ENCODE assay signal across 22 mouse cellular contexts in the genomic region with DNA sequence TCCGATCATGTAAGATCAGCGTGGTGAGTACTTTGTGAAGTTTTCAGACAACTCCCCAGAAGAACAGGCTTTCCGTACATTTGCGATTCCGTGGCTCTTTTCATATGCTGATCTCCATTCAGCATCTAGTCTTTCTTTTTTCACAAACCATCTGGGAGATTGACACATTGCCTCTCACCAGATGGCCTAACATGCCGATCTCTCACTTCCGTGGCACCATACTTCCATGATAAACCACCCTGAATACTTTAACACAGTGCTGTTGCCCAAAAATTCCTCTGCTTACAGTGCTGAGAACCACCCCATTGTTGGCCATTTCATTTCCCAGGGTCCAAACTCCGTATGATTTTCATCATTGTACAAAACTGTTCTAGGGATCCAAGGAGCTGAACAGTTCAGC. TPM values are rescaled to one million over a fixed set of nuclear protein-coding genes. Genes with fewer than 3 reads are reported as not detected.
DNase-seq lines count a peak whose midpoint lies in the region; ATAC-seq and TF ChIP-seq lines count a peak whose summit lies in the region.
"Had no signal": no experiment of that assay in that cellular context is flagged by ENCODE, and none has a peak within 500 bp of the region (broad histone marks: within the 10 kb centered on the region; RNA-seq: fewer than 3 reads in every experiment).

No protein-coding gene starts in this region.

- no peak overlapping the region for H3K9ac ChIP-seq in hindbrain, postnatal 0 days (replicated peaks; ENCODE audit: low read length)
- H3K9ac ChIP-seq in midbrain, postnatal 0 days (replicated peaks; ENCODE audit: low read length, poor library complexity, severe bottlenecking), result no peak overlapping the region
- no peak overlapping the region for H3K9ac ChIP-seq in forebrain, embryonic 16.5 days (replicated peaks; ENCODE audit: low read depth, low read length)
- no peak overlapping the region for H3K9ac ChIP-seq in liver, embryonic 11.5 days (ENCODE audit: low read depth, low read length)
- H3K9ac ChIP-seq: kidney, embryonic 15.5 days had no signal

- TF ChIP-seq CTCF in hindbrain, postnatal 0 days (IDR thresholded peaks at IDR 0.05; ENCODE audit: low read depth), result no peak
- no peak for TF ChIP-seq CTCF in midbrain, postnatal 0 days (IDR thresholded peaks at IDR 0.05)

- H3K9me3 ChIP-seq in hindbrain, embryonic 10.5 days, result no peaks in the 10 kb centered on the region
- no peaks in the 10 kb centered on the region for H3K9me3 ChIP-seq in hindbrain, postnatal 0 days (ENCODE audit: low read length)
- no peaks in the 10 kb centered on the region for H3K9me3 ChIP-seq in midbrain, embryonic 10.5 days (replicated peaks)
- no peaks in the 10 kb centered on the region for H3K9me3 ChIP-seq in midbrain, postnatal 0 days (ENCODE audit: low read length)
- no peaks in the 10 kb centered on the region; the same call in 1 of the 2 replicates for H3K9me3 ChIP-seq in forebrain, embryonic 16.5 days (ENCODE audit: control insufficient read depth, low read length)
- no peaks in the 10 kb centered on the region for H3K9me3 ChIP-seq in liver, embryonic 11.5 days (ENCODE audit: control insufficient read depth, low read length)
- H3K9me3 ChIP-seq: embryonic facial prominence, embryonic 10.5 days; kidney, embryonic 15.5 days; limb, embryonic 10.5 days had no signal

- no peaks in the 10 kb centered on the region for H3K27me3 ChIP-seq in hindbrain, embryonic 10.5 days (ENCODE audit: insufficient read depth, poor library complexity, severe bottlenecking)
- no peaks in the 10 kb centered on the region for H3K27me3 ChIP-seq in hindbrain, postnatal 0 days (ENCODE audit: insufficient read depth, low read length)
- H3K27me3 ChIP-seq in midbrain, embryonic 10.5 days (ENCODE audit: low read depth, poor library complexity, severe bottlenecking), result no peaks in the 10 kb centered on the region
- no peaks in the 10 kb centered on the region for H3K27me3 ChIP-seq in midbrain, postnatal 0 days (ENCODE audit: insufficient read depth, low read length)
- H3K27me3 ChIP-seq in forebrain, embryonic 16.5 days (replicated peaks; ENCODE audit: control insufficient read depth, insufficient read depth, low read length), result no peaks in the 10 kb centered on the region
- no peaks in the 10 kb centered on the region for H3K27me3 ChIP-seq in liver, embryonic 11.5 days (replicated peaks; ENCODE audit: control insufficient read depth, insufficient read depth, low read length)
- H3K27me3 ChIP-seq: kidney, embryonic 15.5 days had no signal

- no peak overlapping the region for H3K4me3 ChIP-seq in hindbrain, embryonic 10.5 days
- H3K4me3 ChIP-seq in hindbrain, postnatal 0 days (ENCODE audit: low read length), result no peak overlapping the region
- H3K4me3 ChIP-seq in midbrain, embryonic 10.5 days, result no peak overlapping the region
- no peak overlapping the region for H3K4me3 ChIP-seq in midbrain, postnatal 0 days (ENCODE audit: low read depth, low read length)
- H3K4me3 ChIP-seq in forebrain, embryonic 16.5 days (replicated peaks; ENCODE audit: low read length), result no peak overlapping the region
- no peak overlapping the region for H3K4me3 ChIP-seq in liver, embryonic 11.5 days (ENCODE audit: low read depth, low read length)
- H3K4me3 ChIP-seq: embryonic facial prominence, embryonic 10.5 days; heart, adult 2 months; kidney, embryonic 15.5 days; limb, embryonic 10.5 days had no signal

- 58% methylated on average over 8 of the region's 8 CpGs for WGBS in hindbrain, embryonic 10.5 days
- 47% methylated on average over 8 of the region's 8 CpGs for WGBS in hindbrain, postnatal 0 days
- WGBS in midbrain, embryonic 10.5 days, result 73% methylated on average over 8 of the region's 8 CpGs
- 44% methylated on average over 8 of the region's 8 CpGs for WGBS in midbrain, postnatal 0 days
- 27% methylated on average over 8 of the region's 8 CpGs for WGBS in forebrain, embryonic 16.5 days
- WGBS in liver, embryonic 11.5 days, result 89% methylated on average over 8 of the region's 8 CpGs

- H3K36me3 ChIP-seq in hindbrain, embryonic 10.5 days, result no peaks in the 10 kb centered on the region
- no peaks in the 10 kb centered on the region for H3K36me3 ChIP-seq in hindbrain, postnatal 0 days (ENCODE audit: insufficient read depth, low read length)
- no peaks in the 10 kb centered on the region for H3K36me3 ChIP-seq in midbrain, embryonic 10.5 days
- H3K36me3 ChIP-seq in midbrain, postnatal 0 days (ENCODE audit: insufficient read depth, low read length), result no peaks in the 10 kb centered on the region
- no peaks in the 10 kb centered on the region for H3K36me3 ChIP-seq in forebrain, embryonic 16.5 days (ENCODE audit: control insufficient read depth, insufficient read depth)
- H3K36me3 ChIP-seq in liver, embryonic 11.5 days (ENCODE audit: control insufficient read depth, insufficient read depth, low read length), result no peaks in the 10 kb centered on the region
- H3K36me3 ChIP-seq: embryonic facial prominence, embryonic 10.5 days; kidney, embryonic 15.5 days; limb, embryonic 10.5 days had no signal

- peaks cover 11% of the 10 kb centered on the region for H3K4me1 ChIP-seq in hindbrain, embryonic 10.5 days (replicated peaks)
- peaks cover 1% of the 10 kb centered on the region; the same call in 1 of the 2 replicates for H3K4me1 ChIP-seq in hindbrain, postnatal 0 days (ENCODE audit: insufficient read depth, low read length)
- H3K4me1 ChIP-seq in midbrain, embryonic 10.5 days, result peaks cover 15% of the 10 kb centered on the region
- peaks cover under 1% of the 10 kb centered on the region; the same call in 1 of the 2 replicates for H3K4me1 ChIP-seq in midbrain, postnatal 0 days (ENCODE audit: insufficient read depth, low read length)
- H3K4me1 ChIP-seq in forebrain, embryonic 16.5 days (replicated peaks; ENCODE audit: control insufficient read depth, insufficient read depth, low read length), result peaks cover 31% of the 10 kb centered on the region
- no peaks in the 10 kb centered on the region for H3K4me1 ChIP-seq in liver, embryonic 11.5 days (replicated peaks; ENCODE audit: control insufficient read depth, insufficient read depth, low read length)
- H3K4me1 ChIP-seq: embryonic facial prominence, embryonic 10.5 days; limb, embryonic 10.5 days had no signal

- ATAC-seq in hindbrain, postnatal 0 days, result no peak
- ATAC-seq in midbrain, postnatal 0 days (ENCODE audit: low FRiP score), result no peak
- ATAC-seq in forebrain, embryonic 16.5 days, result peak; percentile 88
- ATAC-seq in erythroblast, adult 5-6 weeks (replicated peaks; ENCODE audit: low FRiP score, poor library complexity, severe bottlenecking), result no peak
- no peak for ATAC-seq in liver, embryonic 11.5 days (replicated peaks; ENCODE audit: low FRiP score)
- ATAC-seq: intestine, postnatal 0 days; lung, postnatal 0 days had no signal

- no peak for DNase-seq in hindbrain, embryonic 10.5 days (ENCODE audit: low spot score)
- no peak for DNase-seq in hindbrain, postnatal 0 days (ENCODE audit: low spot score)
- DNase-seq in midbrain, embryonic 10.5 days (ENCODE audit: low spot score), result no peak
- no peak for DNase-seq in midbrain, postnatal 0 days (ENCODE audit: low spot score)
- DNase-seq in liver, embryonic 11.5 days (ENCODE audit: low spot score), result no peak
- DNase-seq in thymus, adult 18-20 months, result no peak
- DNase-seq: adrenal gland, postnatal 25 days; cerebellum, adult 11-12 months; cerebellum, postnatal 10 days; gastrocnemius, postnatal 25 days; heart, adult 2 months; kidney, postnatal 36 days; liver; thymus, adult 2 months had no signal

- no peak overlapping the region for H3K4me2 ChIP-seq in hindbrain, postnatal 0 days (ENCODE audit: low read depth, low read length)
- no peak overlapping the region for H3K4me2 ChIP-seq in midbrain, postnatal 0 days (ENCODE audit: low read depth, low read length, poor library complexity, severe bottlenecking)
- no peak overlapping the region; the same call in 1 of the 2 replicates for H3K4me2 ChIP-seq in forebrain, embryonic 16.5 days (ENCODE audit: low read length)
- H3K4me2 ChIP-seq in liver, embryonic 11.5 days, result no peak overlapping the region
- H3K4me2 ChIP-seq: kidney, embryonic 15.5 days had no signal

- H3K27ac ChIP-seq in hindbrain, embryonic 10.5 days, result peak overlapping the region; percentile 75
- H3K27ac ChIP-seq in hindbrain, postnatal 0 days, result no peak overlapping the region
- H3K27ac ChIP-seq in midbrain, embryonic 10.5 days (replicated peaks), result peak overlapping the region; percentile 49
- H3K27ac ChIP-seq in midbrain, postnatal 0 days (ENCODE audit: low read depth, low read length), result no peak overlapping the region
- H3K27ac ChIP-seq in forebrain, embryonic 16.5 days (ENCODE audit: low read length), result no peak overlapping the region
- H3K27ac ChIP-seq in liver, embryonic 11.5 days (ENCODE audit: low read depth, low read length), result no peak overlapping the region
- H3K27ac ChIP-seq: embryonic facial prominence, embryonic 10.5 days; heart, adult 2 months; kidney, embryonic 15.5 days; limb, embryonic 10.5 days; macrophage had no signal

RNA-seq across cellular contexts. Expression of a gene that starts 20.4 kb away (rescaled TPM):
- 5.4 and 10.4 TPM in 2 replicates for polyA plus RNA-seq in hindbrain, embryonic 10.5 days (2016; fragmentation: Nextera tagmentation; extraction: Ambion mirVana)
- total RNA-seq in hindbrain, postnatal 0 days (2014; rRNA removed), result 69.3 and 80.7 TPM in 2 replicates
- 26.1 and 28.4 TPM in 2 replicates for polyA plus RNA-seq in hindbrain, postnatal 0 days (2015; fragmentation: Nextera tagmentation; extraction: Ambion mirVana)
- 5.8 and 12.1 TPM in 2 replicates for polyA plus RNA-seq in midbrain, embryonic 10.5 days (2016; fragmentation: Nextera tagmentation; extraction: Ambion mirVana)
- total RNA-seq in midbrain, postnatal 0 days (2014; rRNA removed), result 122 and 134 TPM in 2 replicates
- polyA plus RNA-seq in midbrain, postnatal 0 days (2015; fragmentation: Nextera tagmentation; extraction: Ambion mirVana), result 54.8 and 58.7 TPM in 2 replicates
- polyA plus RNA-seq in forebrain, embryonic 16.5 days (2015; fragmentation: Nextera tagmentation; extraction: Ambion mirVana), result 61.1 and 63.5 TPM in 2 replicates
- 5.4 and 5.6 TPM in 2 replicates for total RNA-seq in erythroblast, adult 5-6 weeks (2015; ENCODE audit: low replicate concordance)
- 5.4 and 21.3 TPM in 2 replicates for total RNA-seq in erythroblast, adult 5-6 weeks (2017; ENCODE audit: low replicate concordance)
- 0.73 and 1.1 TPM in 2 replicates for polyA plus RNA-seq in liver, embryonic 11.5 days (2014; fragmentation: Nextera tagmentation; extraction: Ambion mirVana)

Comparison
In these comparisons a context has a peak if more than half of its experiments do, and no peak if none do; other contexts are left out.
1. H3K27ac ChIP-seq: peak in hindbrain, embryonic 10.5 days (single experiment) and midbrain, embryonic 10.5 days (single experiment); none in hindbrain, postnatal 0 days (single experiment), midbrain, postnatal 0 days (single experiment), forebrain, embryonic 16.5 days (single experiment) and liver, embryonic 11.5 days (single experiment).